Mouse (Mus musculus): ENCODE measurements around the gene Ap5s1. TPM values are rescaled to one million over a fixed set of nuclear protein-coding genes. Genes with fewer than 3 reads are reported as not detected.
A peak's percentile ranks its signal among the peaks of the same experiment; 100 is the strongest.
"Not testable (repeated sequence)": the region's sequence is repeated elsewhere in the genome, so short reads cannot be mapped to it uniquely, and the experiment has no call there.

Gene Ap5s1
- total RNA-seq, 2 experiments from 2014 or later = 15.8 to 20.2 TPM

DNA sequence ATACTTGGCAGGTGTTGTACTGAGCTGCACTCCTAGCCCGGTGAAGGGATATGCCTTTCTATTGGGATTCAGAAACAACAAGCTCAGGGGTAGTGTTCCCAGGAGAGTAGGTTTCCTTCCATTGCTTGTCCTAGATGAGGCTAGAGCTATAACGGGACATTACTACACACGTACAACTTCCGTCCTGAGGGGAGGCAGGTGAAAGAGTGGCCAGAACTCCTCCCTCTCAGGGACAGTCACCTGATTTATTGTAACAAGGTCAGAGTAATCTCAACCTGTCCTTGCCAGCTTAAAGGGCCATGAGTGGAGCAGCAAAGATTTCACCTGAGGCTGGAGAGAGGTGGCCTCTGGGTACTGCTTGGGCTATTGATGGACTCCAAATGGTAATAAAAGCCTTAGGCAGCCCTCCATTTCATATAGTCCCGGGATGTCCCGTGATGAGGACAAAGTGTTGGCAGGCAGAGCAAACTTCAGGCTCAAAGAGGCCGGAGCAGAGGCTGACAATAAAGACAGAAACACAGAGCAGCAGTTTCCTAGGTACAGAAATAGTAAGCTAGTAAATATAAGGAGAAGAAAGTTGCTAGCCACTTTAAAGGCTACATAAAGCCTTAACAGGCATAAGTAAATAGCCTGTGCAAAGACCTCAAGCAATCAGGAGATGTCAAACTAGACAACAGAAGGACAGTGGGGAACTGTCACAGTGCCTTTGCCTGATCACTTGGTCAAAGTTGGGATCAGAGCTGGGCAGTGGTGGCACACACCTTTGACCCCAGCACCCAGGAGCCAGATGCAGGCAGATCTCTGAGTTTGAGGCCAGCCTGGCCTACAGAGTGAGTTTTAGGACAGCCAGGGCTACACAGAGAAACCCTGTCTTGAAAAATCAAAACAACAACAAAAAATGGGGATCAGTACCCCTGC is 9.3 kb downstream of the Ap5s1 start:
- DNase-seq (ENCODE audit: low spot score) = peak; percentile 62

GRCm38 (mm10) chr2:131220030-131220429 is 13.2 kb downstream of the Ap5s1 start:
- no peak for DNase-seq (ENCODE audit: low spot score)

GRCm38 (mm10) chr2:131221853-131222515 is 15.1 kb downstream of the Ap5s1 start:
- DNase-seq (ENCODE audit: low spot score) = no peak

DNA sequence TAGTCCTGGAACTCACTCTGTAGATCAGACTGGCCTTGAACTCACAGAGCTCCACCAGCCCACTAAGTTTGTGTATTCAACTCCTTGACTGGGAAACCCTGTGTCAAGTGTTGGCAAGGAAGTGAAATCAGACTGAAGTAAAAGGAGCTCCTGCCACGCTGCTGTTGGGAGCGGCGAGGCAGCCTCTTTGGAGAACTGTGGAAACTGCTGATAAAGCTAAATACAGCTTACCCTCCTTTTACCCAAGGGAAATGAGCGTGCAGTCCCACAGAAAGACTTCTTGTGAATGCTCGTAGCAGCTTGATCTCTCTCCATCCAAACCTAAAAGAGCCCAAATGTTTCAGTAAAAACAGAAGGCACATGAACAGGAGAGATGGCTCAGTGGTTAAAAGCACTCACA is 15.7 kb downstream of the Ap5s1 start:
- no peak for DNase-seq (ENCODE audit: low spot score)

GRCm38 (mm10) chr2:131223569-131223968 is 16.7 kb downstream of the Ap5s1 start:
- DNase-seq (ENCODE audit: low spot score) = no peak

DNA sequence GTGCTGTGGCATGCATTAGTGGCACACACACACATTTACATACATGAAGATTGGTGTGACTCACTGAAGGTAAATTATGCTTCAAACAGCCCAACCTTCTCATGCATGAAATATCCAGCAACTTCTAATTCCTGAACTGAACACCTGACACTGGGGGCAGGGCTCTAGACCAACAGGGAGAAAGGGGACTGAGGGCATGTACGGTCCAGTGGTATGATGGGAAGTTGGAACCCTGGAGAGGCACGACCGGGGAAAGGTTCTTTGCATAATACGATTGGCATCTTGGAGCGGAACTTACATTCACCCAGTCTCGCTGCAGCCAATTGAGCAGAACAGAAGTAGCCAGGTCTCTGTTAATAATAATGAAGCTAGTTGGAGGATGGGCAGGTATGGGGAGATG is 18.3 kb downstream of the Ap5s1 start:
- DNase-seq (ENCODE audit: low spot score) = no peak

DNA sequence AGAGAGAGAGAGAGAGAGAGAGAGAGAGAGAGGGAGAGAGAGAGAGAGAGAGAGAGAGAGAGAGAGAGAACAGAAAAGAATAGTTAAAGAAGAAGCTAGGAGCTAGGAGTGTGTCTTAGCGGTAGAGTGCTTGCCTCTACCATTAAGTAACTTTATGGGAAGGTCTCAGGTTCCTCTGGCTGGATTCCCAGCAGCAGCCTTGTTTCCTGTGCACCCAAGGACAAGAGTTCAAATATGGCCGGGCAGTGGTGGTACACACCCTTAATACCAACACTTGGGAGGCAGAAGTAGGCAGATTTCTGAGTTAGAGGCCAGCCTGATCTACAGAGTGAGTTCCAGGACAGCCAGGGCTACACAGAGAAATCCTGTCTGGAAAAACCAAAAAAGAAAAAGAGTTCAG is 19.8 kb downstream of the Ap5s1 start:
- not testable (repeated sequence) for DNase-seq (ENCODE audit: low spot score)

- no peak for DNase-seq (ENCODE audit: low spot score)
These were observed 20.4 kb downstream of the Ap5s1 start for GRCm38 (mm10) chr2:131227243-131227642.

DNA sequence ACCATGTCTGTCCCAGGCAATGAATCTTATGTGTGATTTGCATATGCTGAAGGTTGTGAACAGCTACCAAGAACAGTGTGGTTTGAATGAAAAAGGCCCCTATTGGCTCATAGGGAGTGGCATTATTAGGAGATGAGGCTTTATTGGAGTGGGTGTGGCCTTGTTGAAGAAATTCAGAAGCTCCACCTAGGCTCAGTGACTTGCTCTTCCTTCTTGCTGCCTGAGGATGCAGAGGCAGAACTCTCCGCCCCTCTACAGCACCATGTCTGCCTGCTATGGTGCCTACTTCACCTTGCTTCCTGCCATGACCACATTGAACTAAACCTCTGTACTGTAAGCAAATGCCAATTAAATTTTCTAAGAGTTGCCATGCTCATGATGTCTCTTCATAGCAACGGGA is 25.7 kb downstream of the Ap5s1 start:
- no peak for DNase-seq (ENCODE audit: low spot score)

GRCm38 (mm10) chr2:131233307-131234126 is 26.6 kb downstream of the Ap5s1 start, which contains the start of gene Mavs:
Gene Mavs, plus strand, starts transcription at chr2:131234063.
- DNase-seq (ENCODE audit: low spot score) = peak; percentile 96

DNA sequence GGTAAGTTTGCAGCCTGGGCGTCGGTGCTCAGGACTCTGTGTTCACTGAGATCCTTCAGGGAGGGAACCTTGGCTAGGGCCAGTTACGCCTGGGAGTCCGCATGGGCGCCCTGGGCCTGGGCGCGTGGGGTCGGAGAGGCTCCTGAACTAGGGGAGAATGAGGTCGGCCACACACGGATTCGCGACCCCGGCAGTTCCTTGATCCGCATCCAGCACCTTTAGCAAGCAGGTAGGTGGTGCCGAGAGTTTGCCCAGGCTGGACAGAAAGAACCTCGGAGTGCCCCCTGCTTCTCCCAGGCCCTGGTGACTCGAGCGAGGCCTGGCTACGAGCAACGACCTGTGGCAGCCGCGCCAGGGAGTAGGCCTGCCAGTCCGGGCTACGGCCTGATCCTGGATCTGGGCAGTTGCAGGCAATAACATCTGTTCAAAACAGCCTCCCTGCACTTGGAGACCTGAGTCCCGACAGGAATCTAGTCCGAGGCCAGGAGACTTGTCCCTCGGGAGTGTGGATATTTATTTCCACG is 27.3 kb downstream of the Ap5s1 start:
- no peak for DNase-seq (ENCODE audit: low spot score)

- DNase-seq (ENCODE audit: low spot score) = no peak
These were observed 28.2 kb downstream of the Ap5s1 start for GRCm38 (mm10) chr2:131234970-131235635.

DNA sequence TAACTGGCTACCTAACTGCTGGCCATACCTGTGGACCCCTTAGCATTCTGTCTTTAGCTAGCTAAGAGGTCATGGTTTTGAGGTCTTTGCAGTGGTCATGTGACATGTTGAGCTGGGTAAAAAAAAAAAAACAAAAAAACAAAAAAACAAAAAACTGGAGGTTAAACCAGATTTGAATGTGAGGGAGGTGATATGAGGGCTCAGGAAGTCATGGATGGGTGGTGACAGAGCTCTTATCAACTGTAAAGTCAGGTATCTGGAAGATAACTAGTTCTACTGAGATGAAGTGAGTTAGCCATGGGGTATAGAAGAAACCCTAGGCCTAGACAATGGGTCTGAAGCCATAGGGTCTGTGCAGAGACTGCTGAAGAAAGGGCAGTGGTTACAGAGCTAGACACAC is 35.3 kb downstream of the Ap5s1 start:
- no peak for DNase-seq (ENCODE audit: low spot score)

DNA sequence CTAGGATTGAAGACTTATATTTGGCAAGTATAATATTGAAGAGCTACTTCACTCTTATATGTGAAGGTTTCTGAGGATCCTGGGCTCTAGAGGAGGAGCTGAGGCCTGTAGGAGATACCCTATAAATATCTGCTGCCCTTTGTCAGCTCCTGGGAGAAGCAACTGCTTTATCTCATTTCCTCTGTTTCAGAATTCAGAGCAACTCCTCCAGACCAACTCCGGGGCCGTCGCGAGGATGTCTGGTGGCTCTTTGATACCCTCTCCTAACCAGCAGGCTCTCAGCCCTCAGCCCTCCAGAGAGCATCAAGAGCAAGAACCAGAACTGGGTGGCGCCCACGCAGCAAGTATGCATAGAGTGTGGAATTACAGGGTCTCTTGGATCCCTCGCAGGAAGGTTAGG is 36.1 kb downstream of the Ap5s1 start:
- no peak for DNase-seq (ENCODE audit: low spot score)

GRCm38 (mm10) chr2:131253681-131254328 is 46.9 kb downstream of the Ap5s1 start:
- DNase-seq (ENCODE audit: low spot score) = peak; percentile 63

- no peak for DNase-seq (ENCODE audit: low spot score)
These were observed 47.4 kb downstream of the Ap5s1 start for GRCm38 (mm10) chr2:131254329-131254713.

DNA sequence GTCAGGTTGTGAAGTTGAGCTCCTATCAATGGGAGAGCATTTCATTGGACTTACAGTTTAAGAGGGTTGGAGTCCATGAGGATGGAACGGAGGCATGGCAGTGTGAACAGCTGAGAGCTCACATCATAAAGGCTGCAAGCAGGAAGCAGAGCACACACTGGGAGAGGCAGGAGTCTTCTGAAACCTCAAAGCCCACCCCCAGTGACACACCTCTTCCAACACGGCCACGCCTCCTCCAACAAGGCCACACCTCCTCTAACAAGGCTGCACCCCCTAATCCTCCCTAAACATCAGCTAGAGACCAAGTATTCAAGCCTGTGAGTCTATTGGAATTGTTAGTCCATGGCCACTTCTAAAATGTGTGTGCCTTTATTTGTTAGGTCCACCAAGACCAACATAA is 48.9 kb downstream of the Ap5s1 start:
- DNase-seq (ENCODE audit: low spot score) = no peak

- no peak for DNase-seq (ENCODE audit: low spot score)
These were observed 51.8 kb downstream of the Ap5s1 start for GRCm38 (mm10) chr2:131258693-131259092.

- no peak for DNase-seq (ENCODE audit: low spot score)
These were observed 53.8 kb downstream of the Ap5s1 start for GRCm38 (mm10) chr2:131260544-131261307.

Data from gastrocnemius, adult 18-20 months (tissue).